In the genomic region with DNA sequence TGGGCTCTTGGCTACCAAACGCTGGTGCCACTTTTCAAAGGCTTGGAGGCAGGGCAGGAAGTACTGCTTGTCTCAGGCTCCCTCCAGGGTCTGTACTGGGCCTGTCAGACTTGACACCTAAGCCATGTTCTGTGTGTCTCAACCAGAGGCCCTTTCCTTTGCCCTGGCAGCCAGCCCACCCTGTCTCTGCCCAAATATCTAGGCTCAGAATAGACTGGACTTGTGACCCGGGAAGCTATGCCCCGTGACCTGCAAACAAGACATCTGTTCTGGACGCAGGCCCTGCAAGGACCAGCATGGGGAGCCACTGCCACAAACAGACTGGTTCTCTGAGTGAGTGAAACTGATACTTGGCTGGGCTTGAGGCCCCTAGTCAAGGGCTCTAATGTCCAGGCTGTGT, we compare ENCODE assay signal across 11 mouse cellular contexts. TPM values are rescaled to one million over a fixed set of nuclear protein-coding genes. Genes with fewer than 3 reads are reported as not detected.
A peak's percentile ranks its signal among the peaks of the same experiment; 100 is the strongest.
DNase-seq lines count a peak whose midpoint lies in the region; TF ChIP-seq lines count a peak whose summit lies in the region.
"Had no signal": no experiment of that assay in that cellular context is flagged by ENCODE, and none has a peak within 500 bp of the region (broad histone marks: within the 10 kb centered on the region; RNA-seq: fewer than 3 reads in every experiment).

No protein-coding gene starts in this region.

- no peak overlapping the region for H3K4me3 ChIP-seq in kidney, adult 2 months (ENCODE audit: insufficient read depth, low read depth, low read length)

- 35% methylated on average over 4 of the region's 4 CpGs for WGBS in kidney, adult 2 months

- TF ChIP-seq POLR2A in kidney, adult 2 months (IDR thresholded peaks at IDR 0.05; ENCODE audit: low read depth, low read length): no peak

- no peaks in the 10 kb centered on the region for H3K27me3 ChIP-seq in kidney, adult 2 months (replicated peaks; ENCODE audit: control insufficient read depth, insufficient read depth, low read length)

- no peak for TF ChIP-seq CTCF in kidney, adult 2 months (conservative IDR thresholded peaks at IDR 0.05; ENCODE audit: insufficient read depth, insufficient read length, low read depth, low read length)

- peak; percentile 49 for DNase-seq in adrenal gland, postnatal 25 days
- no peak for DNase-seq in adrenal gland, adult 18-20 months (ENCODE audit: low spot score in 2 of 2)
- peak; percentile 11 for DNase-seq in lung, postnatal 14 days
- no peak for DNase-seq in lung, postnatal 25 days (ENCODE audit: low spot score)
- DNase-seq in kidney, adult 2 months: peak; percentile 92
- peak; percentile 96 for DNase-seq in skeletal muscle tissue, adult 2 months (ENCODE audit: low read depth, low spot score)
- DNase-seq in spleen, adult 12 weeks (ENCODE audit: low spot score): no peak
- DNase-seq in T-cell, adult 2 months (ENCODE audit: low spot score): no peak
- DNase-seq: right cerebral cortex, postnatal 14 days had no signal

- peak overlapping the region; percentile 58 for H3K27ac ChIP-seq in kidney, adult 2 months (ENCODE audit: insufficient read depth, low read depth, low read length)

- H3K4me1 ChIP-seq in kidney, adult 2 months (ENCODE audit: control insufficient read depth, insufficient read depth, low read length): peaks cover 10% of the 10 kb centered on the region

- 0 out of 2 replicates have a peak, but pooled peaks cover 2% of the 10 kb centered on the region for H3K36me3 ChIP-seq in kidney, adult 2 months (ENCODE audit: control insufficient read depth, insufficient read depth, low read length)

RNA-seq across cellular contexts. Expression of gene Mthfr, which starts 17.9 kb away (rescaled TPM):
- 32.1 and 33.6 TPM in 2 replicates for total RNA-seq in adrenal gland, postnatal 25 days (2021)
- total RNA-seq in adrenal gland, adult 18-20 months (2021): 10 to 100 TPM; 33.8 to 37.7 TPM
- polyA plus RNA-seq in kidney, adult 2 months (2012; rRNA removed): 36.3 and 48.4 TPM in 2 replicates

RNA-seq across cellular contexts. Expression of gene Clcn6, which starts 18.2 kb away (rescaled TPM):
- 11.1 and 12.7 TPM in 2 replicates for total RNA-seq in adrenal gland, postnatal 25 days (2021)
- 10 to 100 TPM; 11.2 to 13.8 TPM for total RNA-seq in adrenal gland, adult 18-20 months (2021)
- polyA plus RNA-seq in kidney, adult 2 months (2012; rRNA removed): 28.8 and 32.3 TPM in 2 replicates

RNA-seq across cellular contexts. Expression of gene Agtrap, which starts 31.0 kb away (rescaled TPM):
- 75.0 and 117 TPM in 2 replicates for total RNA-seq in adrenal gland, postnatal 25 days (2021)
- total RNA-seq in adrenal gland, adult 18-20 months (2021): 10 to 100 TPM; 54.8 to 85.8 TPM
- 111 and 119 TPM in 2 replicates for polyA plus RNA-seq in kidney, adult 2 months (2012; rRNA removed)

RNA-seq across cellular contexts. Expression of gene Nppa, which starts 56.3 kb away (rescaled TPM):
- not detected in 2 replicates for total RNA-seq in adrenal gland, postnatal 25 days (2021)
- total RNA-seq in adrenal gland, adult 18-20 months (2021): not detected
- polyA plus RNA-seq in kidney, adult 2 months (2012; rRNA removed): 0.30 and 0.58 TPM in 2 replicates
- total RNA-seq: megakaryocyte progenitor cell, adult 5-6 weeks had no signal
- polyA plus RNA-seq: testis, adult 2 months had no signal

Comparison
In these comparisons a context has a peak if more than half of its experiments do, and no peak if none do; other contexts are left out.
1. DNase-seq: peak in adrenal gland, postnatal 25 days (single experiment), lung, postnatal 14 days (single experiment), kidney, adult 2 months (single experiment) and skeletal muscle tissue, adult 2 months (single experiment); none in adrenal gland, adult 18-20 months (0 of 2), lung, postnatal 25 days (single experiment), spleen, adult 12 weeks (single experiment) and T-cell, adult 2 months (single experiment).